Mouse (Mus musculus): ENCODE results near the gene Cfap61. TPM values are rescaled to one million over a fixed set of nuclear protein-coding genes. Genes with fewer than 3 reads are reported as not detected.

Cfap61 gene
- total RNA-seq, 1 experiment from 2014 or later: not detected

DNA sequence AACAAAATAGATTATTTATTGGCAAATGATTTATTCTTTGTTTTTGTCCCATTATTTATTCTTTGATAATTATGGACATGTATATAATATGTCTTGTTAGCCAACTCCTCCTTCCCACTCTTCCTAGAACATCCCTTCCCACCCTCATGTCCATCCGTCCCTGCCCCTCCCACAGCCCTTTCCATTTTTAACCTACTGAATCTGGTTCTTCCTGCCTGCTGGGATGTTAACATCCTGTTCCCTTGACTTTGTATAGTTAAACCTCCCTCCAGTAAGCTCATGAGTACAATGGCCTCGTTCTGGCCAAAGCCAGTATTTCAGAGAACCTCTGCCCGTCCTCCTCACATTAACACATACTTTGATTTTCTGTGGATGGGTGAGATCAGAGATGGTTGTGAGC, 6.8 kb downstream of the Cfap61 start:
- ATAC-seq (replicated peaks in 1 of 2; ENCODE audit: insufficient read depth in 1 of 2, low FRiP score in 2 of 2, low TSS enrichment in 1 of 2, low read depth in 1 of 2, poor library complexity in 2 of 2, severe bottlenecking in 2 of 2): no peak

DNA sequence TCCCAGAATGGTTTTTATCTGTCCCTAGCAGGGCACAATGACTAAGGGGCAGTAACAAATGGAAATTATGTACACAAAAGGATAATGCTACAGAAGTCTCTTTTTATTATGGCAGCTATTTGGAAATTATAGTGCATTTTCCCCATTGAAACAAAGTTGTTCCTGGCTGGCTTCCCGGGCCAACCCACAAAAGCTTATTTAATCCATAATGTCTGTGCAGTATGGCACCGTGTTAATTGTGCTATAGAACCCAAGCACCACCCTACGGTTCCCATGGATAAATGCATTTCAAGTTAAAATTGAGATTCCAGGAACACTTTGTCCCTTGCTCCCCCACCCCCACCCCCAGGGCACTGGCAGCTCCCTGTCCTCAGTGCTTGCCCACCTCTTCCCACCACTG, 9.7 kb downstream of the Cfap61 start:
- no peak for ATAC-seq (replicated peaks in 1 of 2; ENCODE audit: insufficient read depth in 1 of 2, low FRiP score in 2 of 2, low TSS enrichment in 1 of 2, low read depth in 1 of 2, poor library complexity in 2 of 2, severe bottlenecking in 2 of 2)

DNA sequence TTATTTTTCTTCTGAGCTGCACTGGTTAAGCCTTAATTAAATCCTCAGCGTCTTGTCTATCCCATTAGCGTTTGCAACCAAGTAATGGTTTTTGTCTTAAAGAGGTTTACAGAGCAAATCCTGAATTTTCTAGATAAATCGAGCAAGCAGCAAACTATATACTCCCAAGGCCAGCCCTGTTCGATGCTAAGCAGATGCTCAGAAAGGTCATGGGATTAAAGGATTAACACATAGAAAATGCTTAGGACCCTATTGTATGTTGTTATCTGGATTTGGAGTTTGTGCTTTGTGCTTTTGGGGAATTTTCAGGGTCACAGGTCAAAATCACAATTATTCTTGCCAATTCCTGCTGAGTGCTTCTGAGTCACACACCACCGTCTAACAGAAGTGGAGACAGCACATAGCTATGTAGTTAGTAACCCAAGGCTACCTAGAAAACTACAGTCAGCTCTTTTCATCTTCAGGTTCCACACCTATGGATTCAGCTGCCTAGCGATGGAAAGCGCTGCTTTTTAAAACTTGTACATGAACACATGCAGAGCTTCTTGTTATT, 13.9 kb downstream of the Cfap61 start:
- no peak for ATAC-seq (replicated peaks in 1 of 2; ENCODE audit: insufficient read depth in 1 of 2, low FRiP score in 2 of 2, low TSS enrichment in 1 of 2, low read depth in 1 of 2, poor library complexity in 2 of 2, severe bottlenecking in 2 of 2)

DNA sequence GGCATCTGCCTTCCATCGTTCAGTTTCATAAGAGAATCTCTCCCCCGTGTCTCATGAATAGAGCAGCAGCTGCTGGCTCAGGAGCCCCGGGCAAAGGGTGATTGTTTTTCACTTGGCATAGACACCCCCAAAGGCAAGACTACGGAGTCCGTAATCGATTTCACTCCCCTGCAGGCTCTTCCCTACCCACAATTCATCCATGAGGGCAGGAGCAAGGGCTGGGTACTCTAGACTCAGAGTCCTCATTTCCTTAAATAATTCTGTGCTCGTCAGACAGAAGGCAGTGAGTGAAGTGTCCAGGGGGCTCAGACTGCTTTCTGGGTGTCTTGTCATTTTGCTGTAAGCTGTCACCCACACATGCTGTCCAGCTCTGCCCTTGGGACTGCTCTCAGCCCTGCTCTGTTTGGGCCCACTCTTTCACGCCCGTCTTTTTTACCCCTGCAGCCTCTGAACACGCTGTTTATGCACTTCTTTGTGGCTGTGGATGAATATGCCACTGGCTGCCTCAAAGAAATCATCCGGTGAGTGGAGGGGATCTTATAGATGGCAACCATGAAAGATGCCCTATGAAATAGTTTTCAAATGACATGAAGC, 15.0 kb downstream of the Cfap61 start:
- ATAC-seq (replicated peaks in 1 of 2; ENCODE audit: insufficient read depth in 1 of 2, low FRiP score in 2 of 2, low TSS enrichment in 1 of 2, low read depth in 1 of 2, poor library complexity in 2 of 2, severe bottlenecking in 2 of 2): no peak

DNA sequence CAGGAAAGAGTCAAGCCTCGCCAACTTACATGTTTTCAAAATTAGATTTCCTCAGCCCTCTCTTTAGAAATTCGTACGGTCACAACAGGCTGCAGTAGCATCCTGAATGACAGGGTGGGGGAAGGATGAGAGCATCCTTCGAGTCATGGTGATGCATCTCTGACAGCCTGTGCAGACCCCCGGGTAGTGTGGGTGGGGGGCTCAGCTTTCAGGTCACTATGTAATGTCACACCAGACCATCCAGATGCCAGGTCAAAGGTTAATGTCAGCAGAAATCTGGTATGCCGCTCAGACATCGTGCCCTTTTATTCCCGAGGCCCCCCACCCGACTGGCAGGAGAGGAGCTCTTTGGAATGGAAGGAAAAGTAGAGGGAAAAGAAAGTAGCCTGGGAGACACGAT, 15.7 kb downstream of the Cfap61 start:
- no peak for ATAC-seq (replicated peaks in 1 of 2; ENCODE audit: insufficient read depth in 1 of 2, low FRiP score in 2 of 2, low TSS enrichment in 1 of 2, low read depth in 1 of 2, poor library complexity in 2 of 2, severe bottlenecking in 2 of 2)

DNA sequence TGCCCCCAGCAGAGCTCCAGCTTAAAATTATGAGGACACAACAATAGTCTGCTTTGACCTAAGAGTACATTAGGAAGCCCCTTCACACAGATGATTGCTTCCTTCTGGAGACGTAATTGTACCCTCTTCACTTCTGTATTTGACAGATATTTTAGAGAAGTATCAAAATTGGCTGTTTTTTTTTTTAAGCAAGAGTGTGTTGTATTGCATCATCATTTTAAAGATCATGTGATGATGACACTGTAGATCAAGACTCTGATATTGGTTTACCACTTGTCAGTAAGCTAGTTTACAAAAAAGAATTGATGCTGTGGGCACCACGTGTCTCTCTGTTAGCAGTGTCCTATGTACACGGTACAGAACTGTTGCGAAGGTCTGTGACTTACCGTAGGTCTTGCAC, 18.1 kb downstream of the Cfap61 start:
- ATAC-seq (replicated peaks in 1 of 2; ENCODE audit: insufficient read depth in 1 of 2, low FRiP score in 2 of 2, low TSS enrichment in 1 of 2, low read depth in 1 of 2, poor library complexity in 2 of 2, severe bottlenecking in 2 of 2): peak in 1 of 2 experiments; percentile 33; a peak in 2 of 4 replicates

DNA sequence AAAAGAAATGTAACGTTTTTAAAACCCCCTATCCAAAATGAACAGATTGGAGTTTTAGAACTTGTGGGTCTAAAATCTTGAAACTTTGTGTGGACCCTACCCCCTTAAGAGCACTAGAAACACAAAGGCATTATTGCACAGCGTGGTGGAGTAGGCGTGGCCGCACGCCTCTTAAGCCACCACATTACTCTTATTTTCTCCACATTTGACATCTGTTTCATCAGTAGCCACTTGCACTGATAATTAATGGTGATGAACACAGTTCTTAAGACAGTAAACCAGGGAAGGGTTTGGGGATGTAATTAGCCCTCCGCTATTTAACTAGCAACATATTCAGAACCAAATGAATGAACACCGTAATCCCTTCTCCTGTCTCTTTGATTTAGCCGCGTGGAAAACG, 21.3 kb downstream of the Cfap61 start:
- ATAC-seq (replicated peaks in 1 of 2; ENCODE audit: insufficient read depth in 1 of 2, low FRiP score in 2 of 2, low TSS enrichment in 1 of 2, low read depth in 1 of 2, poor library complexity in 2 of 2, severe bottlenecking in 2 of 2): no peak

DNA sequence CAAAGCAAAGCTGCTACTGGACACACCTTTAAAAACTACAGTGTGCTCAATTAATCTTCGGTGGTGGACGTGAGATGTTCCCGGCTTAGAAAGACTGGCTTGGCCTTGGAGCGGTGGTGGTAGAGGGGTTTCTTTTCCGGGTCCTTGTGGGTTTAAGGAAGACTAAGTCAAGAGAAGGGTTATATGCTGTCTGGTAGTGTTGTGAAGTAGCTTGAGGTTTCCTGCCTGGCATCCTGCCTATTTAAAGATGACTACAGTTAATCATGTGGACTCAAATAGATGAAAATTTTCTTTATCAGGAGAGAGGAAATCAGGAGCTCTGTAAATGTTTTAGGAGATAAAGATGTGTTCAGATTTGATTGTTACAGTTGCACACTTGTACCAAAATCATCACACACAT, 21.7 kb downstream of the Cfap61 start:
- peak in 1 of 2 experiments; percentile 9; a peak in 1 of 4 replicates for ATAC-seq (replicated peaks in 1 of 2; ENCODE audit: insufficient read depth in 1 of 2, low FRiP score in 2 of 2, low TSS enrichment in 1 of 2, low read depth in 1 of 2, poor library complexity in 2 of 2, severe bottlenecking in 2 of 2)

DNA sequence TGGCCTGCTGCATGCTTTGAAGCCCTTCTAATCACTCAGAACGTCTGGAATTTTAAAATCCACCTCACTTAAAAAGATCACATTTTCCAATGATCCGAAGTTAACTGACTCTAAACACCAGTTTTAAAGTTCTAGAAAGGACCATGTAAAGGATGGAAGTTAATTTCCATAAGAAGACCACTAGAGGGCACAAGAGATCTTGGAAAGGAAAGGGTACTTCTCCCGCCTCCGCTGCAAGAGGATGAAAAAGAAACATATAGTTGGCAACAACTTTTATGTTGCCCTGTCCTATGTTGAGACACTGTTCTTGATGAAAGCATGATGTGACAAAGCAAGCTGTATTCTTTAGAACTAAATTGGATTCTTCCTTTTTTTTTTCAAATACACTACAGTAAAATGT, 22.9 kb downstream of the Cfap61 start:
- ATAC-seq (replicated peaks in 1 of 2; ENCODE audit: insufficient read depth in 1 of 2, low FRiP score in 2 of 2, low TSS enrichment in 1 of 2, low read depth in 1 of 2, poor library complexity in 2 of 2, severe bottlenecking in 2 of 2): peak; percentile 65 to 73; a peak in 3 of 4 replicates

DNA sequence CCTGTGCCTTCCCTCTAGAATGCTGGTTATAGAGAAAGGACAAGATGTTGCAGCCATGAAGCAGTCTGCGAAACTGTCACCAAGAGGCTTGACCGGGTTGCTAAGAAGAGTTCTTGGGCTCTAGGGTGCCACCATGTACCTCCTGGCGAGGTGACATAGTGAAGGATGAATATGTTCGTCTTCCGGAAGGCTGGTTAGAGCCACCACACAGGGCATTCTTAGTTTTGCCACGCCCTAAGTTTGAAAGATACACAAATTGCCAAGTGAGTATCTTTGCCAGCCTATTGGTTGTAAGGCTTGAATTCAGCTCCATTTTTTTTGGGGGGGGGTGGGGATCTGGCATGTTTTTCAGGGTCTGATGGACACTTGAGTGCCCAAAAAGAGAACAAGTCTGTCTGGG, 23.5 kb downstream of the Cfap61 start:
- ATAC-seq (replicated peaks in 1 of 2; ENCODE audit: insufficient read depth in 1 of 2, low FRiP score in 2 of 2, low TSS enrichment in 1 of 2, low read depth in 1 of 2, poor library complexity in 2 of 2, severe bottlenecking in 2 of 2): no peak

DNA sequence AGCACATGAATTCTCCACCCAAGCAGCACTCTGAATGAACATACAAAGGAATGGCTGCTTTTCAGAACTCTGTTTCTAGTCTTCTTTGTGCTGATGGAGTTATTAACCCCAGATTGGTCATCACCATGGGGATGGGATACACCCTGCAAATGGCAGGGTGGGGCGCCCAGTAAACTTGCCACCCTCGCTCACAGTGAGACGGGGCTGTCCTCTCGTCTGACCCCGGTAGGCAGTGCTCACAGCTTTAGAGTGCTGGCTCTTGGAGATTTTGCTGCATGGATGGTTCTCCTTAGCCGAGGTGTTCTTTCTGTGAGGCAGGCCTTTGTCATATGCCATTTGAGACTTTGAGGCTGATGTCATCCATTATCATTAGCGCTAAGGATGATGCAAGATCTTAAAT, 24.0 kb downstream of the Cfap61 start:
- ATAC-seq (replicated peaks in 1 of 2; ENCODE audit: insufficient read depth in 1 of 2, low FRiP score in 2 of 2, low TSS enrichment in 1 of 2, low read depth in 1 of 2, poor library complexity in 2 of 2, severe bottlenecking in 2 of 2): no peak

DNA sequence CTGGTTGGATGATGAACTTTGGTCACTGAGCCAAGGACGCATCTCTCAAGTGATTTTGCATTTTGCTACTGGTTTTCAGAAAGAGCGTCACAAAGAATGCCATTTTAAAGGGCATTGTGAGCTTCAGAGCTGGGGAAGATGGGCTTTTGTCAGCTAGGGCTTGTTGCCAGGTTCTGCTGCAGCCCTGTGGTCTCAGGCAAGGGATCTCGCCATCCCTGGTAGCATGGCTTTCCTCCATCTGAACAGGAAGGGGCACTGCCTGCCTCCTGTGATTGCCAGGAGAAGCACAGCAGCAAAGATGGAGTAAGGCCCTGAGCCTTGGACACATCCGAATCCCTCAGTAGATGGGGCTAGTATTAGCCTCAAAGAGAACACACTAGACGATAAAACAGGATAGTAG, 27.3 kb downstream of the Cfap61 start:
- ATAC-seq (replicated peaks in 1 of 2; ENCODE audit: insufficient read depth in 1 of 2, low FRiP score in 2 of 2, low TSS enrichment in 1 of 2, low read depth in 1 of 2, poor library complexity in 2 of 2, severe bottlenecking in 2 of 2): no peak

DNA sequence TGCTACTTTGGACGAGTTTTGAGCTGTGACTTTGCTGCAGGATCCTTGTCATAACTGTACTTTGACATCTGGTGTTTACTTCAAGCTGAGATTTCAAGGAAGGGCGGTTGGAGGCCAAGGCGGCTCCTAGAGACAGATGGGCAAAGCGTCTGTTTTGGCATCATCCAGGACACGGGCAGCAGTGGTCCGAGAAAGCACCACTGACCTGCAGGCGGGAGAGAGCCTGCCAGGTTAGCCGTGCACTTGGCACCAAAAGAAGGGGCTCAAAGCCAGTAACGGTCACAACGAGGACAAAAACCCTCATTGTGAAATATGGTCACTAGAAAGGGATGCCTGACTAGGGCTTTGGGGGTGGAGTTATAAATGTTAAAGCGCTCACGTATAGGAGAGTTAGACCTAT, 36.2 kb downstream of the Cfap61 start:
- ATAC-seq (replicated peaks in 1 of 2; ENCODE audit: insufficient read depth in 1 of 2, low FRiP score in 2 of 2, low TSS enrichment in 1 of 2, low read depth in 1 of 2, poor library complexity in 2 of 2, severe bottlenecking in 2 of 2): no peak

DNA sequence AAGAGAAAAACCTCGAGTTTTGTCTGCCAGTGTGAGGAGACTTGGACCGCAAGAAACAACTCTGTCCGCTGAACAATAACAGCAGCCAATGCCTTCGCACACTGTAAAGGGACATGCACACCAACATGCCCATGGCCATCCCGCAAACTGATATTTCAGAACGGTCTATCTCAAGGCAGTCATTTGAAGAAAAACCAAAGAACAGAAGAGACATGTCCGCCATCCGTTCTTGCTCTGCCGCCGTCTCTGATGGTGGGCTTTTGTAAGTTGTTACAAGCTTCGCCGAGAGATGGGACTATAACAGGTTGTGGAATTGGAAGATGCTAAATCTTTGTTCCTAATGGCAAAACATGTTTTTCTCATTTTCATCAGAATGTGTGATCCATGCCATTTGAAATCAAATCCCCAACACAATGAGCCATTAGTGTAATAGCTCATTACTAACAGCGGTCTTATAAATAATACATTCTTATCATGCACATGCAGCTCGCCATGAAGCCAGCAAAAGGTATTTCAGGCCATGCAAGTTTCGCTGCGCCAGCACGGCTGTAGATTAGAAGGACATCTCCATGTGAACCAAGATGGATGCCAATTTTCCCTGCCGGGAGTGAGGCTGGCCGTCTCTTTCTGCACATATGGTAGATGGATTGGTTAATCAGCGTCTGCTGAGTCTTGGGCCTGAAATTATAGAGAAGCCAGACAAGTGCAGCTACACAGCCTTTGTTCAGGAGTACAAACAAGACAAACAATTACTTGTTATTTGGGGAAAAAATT, 36.8 kb downstream of the Cfap61 start:
- ATAC-seq (replicated peaks in 1 of 2; ENCODE audit: insufficient read depth in 1 of 2, low FRiP score in 2 of 2, low TSS enrichment in 1 of 2, low read depth in 1 of 2, poor library complexity in 2 of 2, severe bottlenecking in 2 of 2): no peak

DNA sequence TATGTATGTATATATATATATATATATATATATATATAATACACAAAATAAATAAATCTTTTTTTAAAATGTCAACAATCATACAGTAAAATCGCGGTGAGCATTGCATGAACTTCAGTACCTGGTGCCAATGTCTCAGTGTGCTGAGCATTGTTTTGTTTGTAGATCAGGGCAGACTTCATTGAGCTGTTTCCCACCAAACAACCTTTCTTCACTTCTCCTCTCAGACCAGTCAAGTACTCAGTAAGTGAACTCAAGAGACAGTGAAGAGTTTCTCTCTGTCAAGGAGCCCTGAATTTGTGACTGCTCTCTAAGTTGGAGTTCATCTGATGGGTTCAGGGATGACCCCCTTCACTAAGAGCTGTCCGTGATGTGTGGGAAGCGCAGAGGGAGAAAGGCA, 38.0 kb downstream of the Cfap61 start:
- ATAC-seq (replicated peaks in 1 of 2; ENCODE audit: insufficient read depth in 1 of 2, low FRiP score in 2 of 2, low TSS enrichment in 1 of 2, low read depth in 1 of 2, poor library complexity in 2 of 2, severe bottlenecking in 2 of 2): no peak

DNA sequence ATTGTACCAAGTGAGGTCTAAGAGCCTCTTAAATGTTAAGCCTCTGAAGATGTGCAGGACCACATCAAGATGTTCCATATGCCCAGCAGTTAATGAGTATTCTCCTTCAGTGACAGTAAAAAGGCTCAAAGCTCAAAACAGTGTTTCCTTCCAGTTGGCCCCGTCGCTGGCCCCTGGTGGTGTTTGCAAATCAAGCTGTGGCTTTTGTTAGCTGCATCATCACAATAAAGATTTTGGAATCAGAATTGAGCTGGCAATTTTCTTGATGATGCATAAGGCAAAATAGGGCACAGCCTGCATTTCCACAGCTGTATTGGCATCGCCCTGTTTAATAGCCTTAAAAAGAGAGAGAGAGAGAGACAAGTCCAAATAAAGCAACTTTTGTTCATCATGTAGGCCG, 45.0 kb downstream of the Cfap61 start:
- no peak for ATAC-seq (replicated peaks in 1 of 2; ENCODE audit: insufficient read depth in 1 of 2, low FRiP score in 2 of 2, low TSS enrichment in 1 of 2, low read depth in 1 of 2, poor library complexity in 2 of 2, severe bottlenecking in 2 of 2)

DNA sequence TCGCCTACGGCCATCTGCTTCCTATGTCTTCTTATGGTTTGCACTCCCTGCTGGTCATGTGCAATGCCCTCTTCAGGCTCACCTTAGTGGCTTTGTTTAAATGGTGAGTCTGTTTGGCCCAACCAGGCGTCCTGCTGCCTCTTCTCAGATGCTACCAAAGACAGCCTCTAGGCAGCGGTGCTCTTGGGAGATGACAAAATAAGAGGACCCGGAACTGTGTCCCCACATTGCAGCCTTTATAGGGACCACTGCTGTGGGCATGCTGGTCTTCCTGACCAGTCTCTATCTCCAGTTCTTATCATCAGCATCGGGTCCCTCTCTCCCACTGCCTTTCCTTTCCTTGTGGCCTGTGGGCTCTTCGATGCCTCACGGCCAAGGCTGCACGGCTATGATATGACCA, 46.3 kb downstream of the Cfap61 start:
- no peak for ATAC-seq (replicated peaks in 1 of 2; ENCODE audit: insufficient read depth in 1 of 2, low FRiP score in 2 of 2, low TSS enrichment in 1 of 2, low read depth in 1 of 2, poor library complexity in 2 of 2, severe bottlenecking in 2 of 2)

DNA sequence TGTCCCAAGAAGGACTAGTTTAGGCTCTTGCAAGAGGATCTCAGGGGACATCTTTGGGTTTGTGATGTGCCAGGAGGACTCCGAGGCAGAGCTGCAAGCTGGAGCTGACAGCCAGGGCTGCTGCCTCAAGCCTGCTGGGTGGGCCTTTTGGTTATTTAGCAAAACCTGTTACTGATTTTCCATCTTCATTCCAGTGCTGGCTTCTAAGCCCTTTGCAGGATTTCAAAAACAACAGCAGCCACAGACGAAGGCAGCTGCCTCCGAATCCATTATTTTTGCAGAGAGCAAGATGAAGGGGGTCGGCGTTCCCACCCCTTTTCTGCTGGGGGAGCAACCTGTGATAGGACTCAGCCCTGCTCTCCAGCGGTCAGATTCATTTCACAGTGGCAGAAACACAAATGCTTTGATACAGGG, 47.1 kb downstream of the Cfap61 start:
- no peak for ATAC-seq (replicated peaks in 1 of 2; ENCODE audit: insufficient read depth in 1 of 2, low FRiP score in 2 of 2, low TSS enrichment in 1 of 2, low read depth in 1 of 2, poor library complexity in 2 of 2, severe bottlenecking in 2 of 2)

Data from hematopoietic stem cell, adult 5-6 weeks (primary cell).